ENCODE assay signal across 11 mouse cellular contexts in genomic region chr19:30117775-30118174, GRCm38 (mm10). TPM values are rescaled to one million over a fixed set of nuclear protein-coding genes. Genes with fewer than 3 reads are reported as not detected.
DNase-seq lines count a peak whose midpoint lies in the region; ATAC-seq lines count a peak whose summit lies in the region.
"Had no signal": no experiment of that assay in that cellular context is flagged by ENCODE, and none has a peak within 500 bp of the region (broad histone marks: within the 10 kb centered on the region; RNA-seq: fewer than 3 reads in every experiment).

No protein-coding gene starts in this region.

- no peaks in the 10 kb centered on the region for H3K9me3 ChIP-seq in embryonic facial prominence, embryonic 13.5 days
- H3K9me3 ChIP-seq in heart, embryonic 16.5 days (replicated peaks; ENCODE audit: control insufficient read depth, low read length): no peaks in the 10 kb centered on the region
- H3K9me3 ChIP-seq in limb, embryonic 10.5 days (replicated peaks): no peaks in the 10 kb centered on the region

- peaks cover 28% of the 10 kb centered on the region for H3K4me1 ChIP-seq in embryonic facial prominence, embryonic 13.5 days
- H3K4me1 ChIP-seq in heart, embryonic 16.5 days (ENCODE audit: control insufficient read depth, insufficient read depth, low read length): no peaks in the 10 kb centered on the region
- peaks cover 55% of the 10 kb centered on the region for H3K4me1 ChIP-seq in limb, embryonic 10.5 days

- DNase-seq in MN1 (ENCODE audit: low spot score): peak; percentile 87
- DNase-seq in limb, embryonic 10.5 days (ENCODE audit: low spot score): no peak
- DNase-seq in gastrocnemius, adult 8-10 months (ENCODE audit: low spot score in 2 of 2): no peak
- no peak for DNase-seq in spleen, postnatal 14 days (ENCODE audit: low spot score in 2 of 2)
- DNase-seq in urinary bladder, postnatal 4 days (ENCODE audit: low spot score in 2 of 2): no peak
- no peak for DNase-seq in thymus, postnatal 4 days
- DNase-seq: cerebellum, adult 18-20 months had no signal

- H3K36me3 ChIP-seq in embryonic facial prominence, embryonic 13.5 days: no peaks in the 10 kb centered on the region
- no peaks in the 10 kb centered on the region for H3K36me3 ChIP-seq in heart, embryonic 16.5 days (ENCODE audit: control insufficient read depth, insufficient read depth)
- peaks cover 2% of the 10 kb centered on the region; the same call in 1 of the 2 replicates for H3K36me3 ChIP-seq in limb, embryonic 10.5 days

- H3K9ac ChIP-seq in embryonic facial prominence, embryonic 13.5 days: no peak overlapping the region
- no peak overlapping the region for H3K9ac ChIP-seq in heart, embryonic 16.5 days (ENCODE audit: low read length)

- no peak for ATAC-seq in embryonic facial prominence, embryonic 13.5 days (ENCODE audit: insufficient number of reproducible peaks, insufficient read depth, low FRiP score, low TSS enrichment, low read depth)
- ATAC-seq in heart, embryonic 16.5 days (replicated peaks; ENCODE audit: extremely low read depth, insufficient read depth, low FRiP score): peak; percentile 41; the same call in 1 of the 2 replicates

- no peak overlapping the region for H3K4me3 ChIP-seq in embryonic facial prominence, embryonic 13.5 days
- H3K4me3 ChIP-seq in heart, embryonic 16.5 days (ENCODE audit: low read length): no peak overlapping the region
- no peak overlapping the region for H3K4me3 ChIP-seq in limb, embryonic 10.5 days
- H3K4me3 ChIP-seq: myocyte had no signal

- 0 out of 2 replicates have a peak overlapping the region, but pooled peaks have one; percentile 2 for H3K27ac ChIP-seq in embryonic facial prominence, embryonic 13.5 days
- H3K27ac ChIP-seq in heart, embryonic 16.5 days (ENCODE audit: low read length): no peak overlapping the region
- 0 out of 2 replicates have a peak overlapping the region, but pooled peaks have one; percentile 44 for H3K27ac ChIP-seq in limb, embryonic 10.5 days
- H3K27ac ChIP-seq: kidney, postnatal 0 days had no signal

- no peaks in the 10 kb centered on the region for H3K27me3 ChIP-seq in embryonic facial prominence, embryonic 13.5 days
- H3K27me3 ChIP-seq in heart, embryonic 16.5 days (ENCODE audit: control insufficient read depth, insufficient read depth, low read length): no peaks in the 10 kb centered on the region
- H3K27me3 ChIP-seq in limb, embryonic 10.5 days (ENCODE audit: low read depth, poor library complexity, severe bottlenecking): no peaks in the 10 kb centered on the region

- no peak overlapping the region for H3K4me2 ChIP-seq in embryonic facial prominence, embryonic 13.5 days
- no peak overlapping the region for H3K4me2 ChIP-seq in heart, embryonic 16.5 days (ENCODE audit: low read depth, low read length)

- 60% methylated on average over 9 of the region's 9 CpGs for WGBS in embryonic facial prominence, embryonic 13.5 days
- WGBS in heart, embryonic 16.5 days: 53% methylated on average over 9 of the region's 9 CpGs
- 83% methylated on average over 9 of the region's 9 CpGs for WGBS in limb, embryonic 10.5 days

RNA-seq across cellular contexts. Expression of gene Gldc, which starts 57.5 kb away (rescaled TPM):
- polyA plus RNA-seq in embryonic facial prominence, embryonic 13.5 days (2015; fragmentation: Nextera tagmentation; extraction: Ambion mirVana): 3.5 and 3.7 TPM in 2 replicates
- polyA plus RNA-seq in heart, embryonic 16.5 days (2015; fragmentation: Nextera tagmentation; extraction: Ambion mirVana): 0.62 and 1.1 TPM in 2 replicates
- 13.9 and 20.0 TPM in 2 replicates for polyA plus RNA-seq in limb, embryonic 10.5 days (2016; fragmentation: Nextera tagmentation; extraction: Ambion mirVana)
- total RNA-seq in gastrocnemius, adult 8-10 months (2022): under 1 TPM in 1 of 4 experiments, not detected in 3; 0.08 TPM
